Mouse (Mus musculus) B cell, adult 2 months (primary cell): ENCODE data around the gene Nab2.
"Not testable (repeated sequence)": the region's sequence is repeated elsewhere in the genome, so short reads cannot be mapped to it uniquely, and the experiment has no call there.

Experiments used
- DNase-seq, 2 experiments: peaks; one replicate each; pipeline ENCODE4 v3.0.0; 2022

Nab2 gene

GRCm38 (mm10) chr10:127671276-127671675 lies 2.9 kb upstream of the Nab2 start:
- peak; percentile 79 to 84 for DNase-seq

GRCm38 (mm10) chr10:127670185-127670584 lies 1.8 kb upstream of the Nab2 start:
- peak in 1 of 2 experiments; percentile 19 for DNase-seq

- DNase-seq: no peak
Observed at GRCm38 (mm10) chr10:127669170-127669569, 802 bp upstream of the Nab2 start.

GRCm38 (mm10) chr10:127667269-127668092 lies 887 bp downstream of the Nab2 start:
- peak; percentile 76 to 77 for DNase-seq

- peak; percentile 80 to 81 for DNase-seq
Observed at GRCm38 (mm10) chr10:127666501-127667268, 1.7 kb downstream of the Nab2 start, which contains the start of gene Nemp1. TSS of gene Nemp1 (plus strand) at chr10:127666901.

GRCm38 (mm10) chr10:127665366-127666181 lies 2.8 kb downstream of the Nab2 start:
- DNase-seq: peak; percentile 29 to 32

GRCm38 (mm10) chr10:127664891-127665290 lies 3.5 kb downstream of the Nab2 start:
- DNase-seq: no peak

- DNase-seq: no peak
Observed at GRCm38 (mm10) chr10:127664166-127664565, 4.2 kb downstream of the Nab2 start.

- DNase-seq: no peak
Observed at GRCm38 (mm10) chr10:127663590-127663989, 4.8 kb downstream of the Nab2 start.

- DNase-seq: peak; percentile 71 to 75
Observed at GRCm38 (mm10) chr10:127662666-127663253, 5.6 kb downstream of the Nab2 start.

- DNase-seq: peak; percentile 67 to 68
Observed at GRCm38 (mm10) chr10:127661915-127662663, 6.3 kb downstream of the Nab2 start.

GRCm38 (mm10) chr10:127661291-127661914 lies 7.0 kb downstream of the Nab2 start:
- peak; percentile 19 to 23 for DNase-seq

GRCm38 (mm10) chr10:127659551-127659950 lies 8.8 kb downstream of the Nab2 start:
- DNase-seq: no peak

- no peak for DNase-seq
Observed at GRCm38 (mm10) chr10:127658076-127658475, 10.3 kb downstream of the Nab2 start.

- not testable (repeated sequence) for DNase-seq
Observed at GRCm38 (mm10) chr10:127657617-127658016, 10.8 kb downstream of the Nab2 start.

- DNase-seq: no peak
Observed at GRCm38 (mm10) chr10:127654970-127655579, 13.3 kb downstream of the Nab2 start.

GRCm38 (mm10) chr10:127652906-127653638 lies 15.3 kb downstream of the Nab2 start:
- DNase-seq: no peak

GRCm38 (mm10) chr10:127645791-127646190 lies 22.6 kb downstream of the Nab2 start:
- no peak for DNase-seq

- peak; percentile 88 to 91 for DNase-seq
Observed at GRCm38 (mm10) chr10:127643553-127644238, 24.7 kb downstream of the Nab2 start.
